Mouse (Mus musculus) spleen, postnatal 36 days (tissue): ENCODE measurements at regions not wholly inside any gene's neighbourhood (a gene's known extent, or its start where the extent isn't known, plus 50 kb on each side); places are given as distances from the start of the nearest gene placed in this dataset.

Source experiments
- DNase-seq, 2 experiments: peaks; one replicate each; pipeline ENCODE4 v3.0.0; 2022; ENCODE audit warnings: low spot score in 2 of 2, mixed read lengths in 1 of 2

- no peak for DNase-seq
Observed at GRCm38 (mm10) chr4:124446615-124447014, 164.0 kb downstream of the 3100002H09Rik start.

- no peak for DNase-seq
Observed at GRCm38 (mm10) chr4:124443613-124444108, 166.9 kb downstream of the 3100002H09Rik start.

- DNase-seq: no peak
Observed at GRCm38 (mm10) chr4:124443130-124443503, 167.5 kb downstream of the 3100002H09Rik start.

GRCm38 (mm10) chr4:124442491-124443129 is 168.0 kb downstream of the 3100002H09Rik start:
- DNase-seq: no peak

DNA sequence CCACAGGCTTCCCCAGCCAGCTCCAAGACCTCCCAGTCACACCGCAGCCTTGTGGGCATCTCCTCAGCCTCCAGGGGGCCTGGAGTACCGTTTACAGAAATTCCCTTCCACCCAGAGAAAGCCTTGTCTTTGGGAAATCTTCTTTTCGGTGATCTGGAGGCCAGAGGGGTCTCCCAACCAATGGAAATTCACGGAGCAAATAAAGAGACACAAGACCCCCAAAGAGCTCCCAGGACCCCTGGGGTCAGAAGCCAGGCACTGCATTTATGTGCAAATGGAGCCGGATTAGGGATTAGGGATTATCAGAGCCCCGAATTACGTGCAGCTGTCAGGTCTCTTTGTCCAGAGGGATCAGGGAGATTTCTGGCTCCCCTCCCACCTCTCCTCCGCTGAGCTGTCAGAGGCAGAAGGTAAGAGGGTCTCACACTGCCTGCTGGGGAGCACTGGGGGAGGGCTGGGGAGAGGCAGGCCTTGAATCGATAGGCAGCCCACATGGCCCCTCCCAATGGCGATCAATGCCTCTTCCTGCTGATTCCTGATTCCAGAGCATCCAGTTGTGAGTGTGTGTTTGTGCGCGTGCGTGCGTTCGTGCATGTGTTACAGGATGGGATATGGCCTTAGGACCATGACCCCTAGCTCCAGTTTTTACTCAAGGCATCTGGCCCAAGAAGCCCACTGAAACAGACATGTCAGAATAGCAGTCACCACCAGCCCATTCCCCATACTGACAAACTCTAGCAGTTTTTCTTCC is 168.7 kb downstream of the 3100002H09Rik start:
- no peak for DNase-seq

- no peak for DNase-seq
Observed at GRCm38 (mm10) chr4:124435040-124435434, 175.6 kb downstream of the 3100002H09Rik start.

- no peak for DNase-seq
Observed at GRCm38 (mm10) chr4:124434059-124435039, 176.3 kb downstream of the 3100002H09Rik start.

- DNase-seq: no peak
Observed at GRCm38 (mm10) chr4:124433506-124433905, 177.1 kb downstream of the 3100002H09Rik start.

DNA sequence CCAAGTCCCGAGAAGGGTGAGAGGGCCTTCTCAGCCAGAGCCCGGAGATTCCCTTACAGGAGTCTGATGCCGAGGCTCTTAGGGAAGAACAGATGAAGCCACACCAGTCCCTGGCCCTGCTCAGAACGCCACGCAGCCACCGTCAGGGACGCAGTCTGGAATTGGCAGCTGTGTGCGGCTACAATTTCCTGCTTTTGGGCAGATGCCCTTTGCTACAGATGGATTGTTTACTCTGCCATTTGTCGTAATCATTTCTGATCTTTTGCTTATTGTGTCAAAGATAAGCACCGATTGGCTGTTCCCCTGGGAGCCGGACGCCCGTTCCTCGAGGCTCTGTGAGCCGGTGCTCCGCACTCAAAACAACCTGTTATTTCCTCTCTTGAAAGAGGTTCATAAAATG is 179.4 kb downstream of the 3100002H09Rik start:
- no peak for DNase-seq

DNA sequence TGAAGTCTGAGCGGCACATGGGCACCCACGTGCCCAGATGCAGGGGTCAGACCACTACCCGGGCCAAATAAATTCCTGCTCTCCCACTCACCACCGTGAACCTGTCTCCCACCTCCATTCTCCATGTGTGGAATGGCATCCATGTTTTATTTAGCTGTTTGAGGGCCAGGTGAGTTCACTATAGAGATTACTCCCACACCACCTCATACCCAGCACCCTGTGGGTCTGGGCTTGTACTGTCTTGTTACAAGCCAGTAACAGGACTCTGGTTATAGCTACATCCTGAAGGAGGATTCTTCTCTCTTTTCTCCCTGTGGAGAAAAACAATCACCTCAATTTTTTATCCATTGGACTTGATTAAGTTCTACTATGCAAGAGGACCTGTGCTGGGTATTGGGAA is 181.8 kb downstream of the 3100002H09Rik start:
- no peak for DNase-seq

DNA sequence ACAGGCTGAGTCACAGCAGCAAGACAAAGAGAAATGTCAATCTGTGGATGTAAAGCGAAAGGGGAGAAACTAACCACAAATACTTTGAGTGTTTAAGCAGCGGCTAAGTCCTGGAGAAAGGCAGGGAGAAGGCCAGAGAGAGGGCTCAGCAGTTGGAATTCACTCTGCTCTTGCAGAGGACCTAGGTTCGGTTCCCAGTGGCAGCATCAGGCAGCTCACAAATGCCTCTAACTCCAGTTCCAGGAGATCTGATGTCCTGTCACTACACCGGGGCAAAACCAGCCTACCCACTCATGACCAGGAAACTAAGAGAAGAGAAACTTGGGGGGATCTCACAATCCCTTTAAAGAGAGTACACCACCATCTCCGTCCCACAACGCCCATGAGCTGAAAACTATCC is 188.2 kb downstream of the 3100002H09Rik start:
- no peak for DNase-seq

DNA sequence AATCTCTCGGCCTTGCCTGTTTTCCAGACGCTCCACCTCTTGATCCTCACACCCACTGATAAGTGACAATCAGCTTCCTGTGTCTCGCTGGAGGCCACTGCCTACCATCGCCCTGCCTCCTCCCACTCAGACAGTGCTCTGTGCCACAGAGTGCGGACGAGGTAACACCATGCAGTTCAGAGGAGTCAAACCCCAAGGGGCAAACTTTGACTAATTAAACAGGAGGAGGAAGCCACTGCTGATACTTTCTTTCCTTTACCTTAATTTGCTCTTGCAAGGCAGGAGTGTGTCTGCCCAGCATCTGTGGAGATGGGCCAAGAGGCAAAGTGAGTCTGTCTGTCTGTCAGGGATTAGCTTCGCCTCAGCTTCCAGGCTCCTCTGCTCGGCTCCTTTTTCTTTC is 192.2 kb downstream of the 3100002H09Rik start:
- no peak for DNase-seq

DNA sequence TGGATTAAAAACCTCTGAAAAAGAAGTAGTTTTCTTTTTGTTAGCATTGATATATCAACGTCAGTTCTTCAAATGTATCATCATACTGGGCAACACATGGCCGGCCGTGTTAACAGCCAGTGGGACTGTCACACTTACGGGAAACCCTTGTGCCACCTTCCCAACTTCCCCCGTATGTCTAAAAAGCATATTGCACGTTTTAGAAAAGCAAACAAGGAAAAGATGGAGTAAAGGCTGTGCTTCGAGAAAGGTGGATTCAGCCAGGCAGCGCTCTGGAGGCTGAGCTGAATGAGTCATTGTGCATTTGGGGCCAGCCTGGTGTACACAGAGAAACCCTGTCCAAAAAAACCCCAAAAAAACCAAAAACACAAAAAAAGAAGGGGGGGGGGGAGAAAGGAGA is 193.4 kb downstream of the 3100002H09Rik start:
- no peak for DNase-seq

GRCm38 (mm10) chr4:124416266-124416665 is 194.3 kb downstream of the 3100002H09Rik start:
- no peak for DNase-seq

DNA sequence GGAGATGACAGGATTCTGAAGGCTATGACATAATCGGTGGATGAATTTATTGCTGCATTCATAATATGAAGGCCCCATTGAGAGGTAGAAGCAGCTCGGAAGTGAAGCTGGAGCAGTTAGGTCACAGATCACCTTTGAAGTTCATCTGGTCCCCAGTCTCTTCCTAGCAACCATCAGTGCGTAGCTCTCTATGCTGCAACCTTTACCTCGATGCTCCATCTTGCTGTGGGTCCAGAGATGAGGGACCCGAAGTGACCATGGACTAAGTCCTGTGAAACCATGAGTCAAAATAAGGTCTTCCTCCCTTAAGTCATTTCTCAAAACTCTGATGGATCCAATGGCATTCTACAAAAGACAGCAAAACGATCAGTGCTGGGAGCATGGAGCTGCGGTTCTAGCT is 196.2 kb downstream of the 3100002H09Rik start:
- DNase-seq: no peak

- DNase-seq: no peak
Observed at GRCm38 (mm10) chr4:124409279-124409678, 201.3 kb downstream of the 3100002H09Rik start.

DNA sequence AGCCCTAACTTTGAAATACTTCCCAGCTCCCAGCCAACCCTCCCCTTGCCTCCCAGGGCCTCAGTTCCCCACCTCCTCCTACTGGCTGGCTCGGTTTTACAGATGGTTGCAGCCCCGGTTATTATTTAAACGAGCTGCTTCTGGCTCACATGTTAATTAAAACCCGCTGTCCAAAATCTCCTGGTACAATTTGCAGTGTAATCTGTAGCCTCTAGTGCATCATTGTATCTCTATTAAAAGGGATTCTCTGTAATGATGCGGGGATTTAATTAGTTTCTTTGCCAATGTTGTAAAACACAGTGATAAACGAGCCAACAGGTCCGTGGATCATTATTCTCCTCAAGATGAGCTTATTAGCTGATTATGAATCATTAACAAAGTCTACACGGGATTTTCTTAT is 208.5 kb downstream of the 3100002H09Rik start:
- DNase-seq: no peak

DNA sequence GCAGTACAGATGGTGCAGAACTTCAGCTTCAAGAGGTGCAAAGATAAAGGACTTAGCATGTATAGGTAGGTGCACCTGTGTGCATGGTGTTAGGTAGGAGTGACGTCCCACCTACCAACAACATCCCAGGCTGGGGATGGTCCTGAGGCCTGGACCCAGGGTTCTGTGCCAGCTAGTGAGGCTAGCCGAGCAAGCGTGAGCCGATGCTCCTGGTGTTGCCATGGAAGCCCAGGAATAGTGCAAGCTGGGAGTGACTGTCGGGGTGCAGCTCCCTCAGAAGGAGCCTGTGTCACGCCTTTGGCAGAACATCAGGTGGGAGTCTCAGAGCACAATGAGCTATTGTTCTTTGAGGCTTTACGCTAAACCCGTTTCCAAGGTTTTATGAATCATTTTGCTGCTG is 209.9 kb downstream of the 3100002H09Rik start:
- DNase-seq: no peak

- no peak for DNase-seq
Observed at GRCm38 (mm10) chr4:124400136-124400675, 210.4 kb downstream of the 3100002H09Rik start.

DNA sequence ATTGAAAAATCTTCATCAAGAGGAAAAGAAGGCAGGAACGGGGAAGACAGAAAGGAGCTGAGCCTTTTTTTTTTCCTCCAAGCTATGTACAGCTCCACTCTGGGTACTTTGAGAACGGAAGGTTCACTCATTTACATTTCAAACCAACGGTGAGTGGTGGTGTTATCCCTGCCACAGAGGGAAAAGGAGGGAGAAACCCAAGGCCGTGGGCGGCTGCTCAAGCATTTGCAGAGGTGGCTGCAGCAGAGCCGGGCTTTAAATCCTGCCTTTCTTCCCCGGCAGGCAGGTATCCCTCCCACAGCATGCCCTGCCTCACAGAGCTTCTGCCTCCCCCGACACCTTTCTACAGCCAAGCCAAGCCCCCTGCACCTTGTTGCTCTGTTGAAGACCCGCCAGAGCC is 212.2 kb downstream of the 3100002H09Rik start:
- no peak for DNase-seq

- DNase-seq: no peak
Observed at GRCm38 (mm10) chr4:124396566-124397283, 213.9 kb downstream of the 3100002H09Rik start.
